Mouse (Mus musculus): ENCODE data around the gene Strada. TPM values are rescaled to one million over a fixed set of nuclear protein-coding genes. Genes with fewer than 3 reads are reported as not detected.
"Not testable (repeated sequence)": the region's sequence is repeated elsewhere in the genome, so short reads cannot be mapped to it uniquely, and the experiment has no call there.

Strada gene
- polyA plus RNA-seq, 1 experiment = 58.2 TPM

DNA sequence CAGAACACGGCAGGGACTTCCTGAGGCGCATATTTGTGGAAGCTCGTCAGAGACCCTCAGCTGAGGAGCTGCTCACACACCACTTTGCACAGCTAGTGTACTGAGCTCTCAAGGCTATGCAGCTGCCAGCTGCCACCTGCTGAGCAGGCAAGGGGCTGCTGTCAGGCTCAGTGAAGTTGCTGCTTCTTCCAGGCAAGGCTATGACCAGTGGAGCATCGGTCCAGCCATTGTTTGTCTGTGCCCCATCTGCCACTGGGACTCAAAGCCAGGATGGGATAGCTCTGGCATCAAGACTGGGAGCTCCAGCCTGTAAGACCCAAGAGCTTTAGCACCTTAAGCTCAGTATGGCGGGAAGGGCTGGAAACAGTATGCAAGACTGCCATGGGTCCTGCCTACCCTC, 47.9 kb downstream of the Strada start:
- H3K4me1 ChIP-seq (ENCODE audit: control insufficient read depth, insufficient read depth, low read length) = peaks cover 25% of the 10 kb centered on the region
- no peak overlapping the region for H3K27ac ChIP-seq (ENCODE audit: insufficient read depth, low read length)
- WGBS = 21% methylated on average over 5 of the region's 5 CpGs
- H3K4me3 ChIP-seq (replicated peaks; ENCODE audit: insufficient read depth, low read depth, low read length) = no peak overlapping the region
- no peak for TF ChIP-seq CTCF (IDR thresholded peaks at IDR 0.05; ENCODE audit: borderline replicate concordance, insufficient read depth, low read depth, low read length)
- TF ChIP-seq POLR2A (IDR thresholded peaks at IDR 0.05; ENCODE audit: borderline replicate concordance, insufficient read depth, low read length) = no peak
- DNase-seq = no peak
- no peaks in the 10 kb centered on the region for H3K27me3 ChIP-seq (ENCODE audit: control insufficient read depth, insufficient read depth, low read length)

DNA sequence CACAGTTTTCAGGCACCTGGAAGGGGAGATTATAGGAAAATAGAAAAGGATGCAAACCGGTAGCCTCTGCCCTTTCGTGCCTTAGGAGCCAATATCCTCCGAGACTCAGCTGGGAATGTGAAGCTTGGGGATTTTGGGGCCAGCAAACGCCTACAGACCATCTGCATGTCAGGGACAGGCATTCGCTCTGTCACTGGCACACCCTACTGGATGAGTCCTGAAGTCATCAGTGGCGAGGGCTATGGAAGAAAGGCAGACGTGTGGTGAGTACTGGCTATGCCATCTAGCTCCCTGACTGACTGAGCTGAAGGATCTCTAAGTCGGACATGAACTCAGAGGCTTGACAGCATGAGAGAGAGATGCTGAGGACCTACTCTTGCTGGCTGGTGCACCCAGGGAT, 49.8 kb downstream of the Strada start:
- Histone ChIP-seq H3K27ac (ENCODE audit: insufficient read depth, low read length) (peak overlapping the region; percentile 66), H3K27me3 (ENCODE audit: control insufficient read depth, insufficient read depth, low read length) (no peaks in the 10 kb centered on the region), H3K4me3 (replicated peaks; ENCODE audit: insufficient read depth, low read depth, low read length) (no peak overlapping the region), H3K4me1 (ENCODE audit: control insufficient read depth, insufficient read depth, low read length) (peaks cover 14% of the 10 kb centered on the region)
- TF ChIP-seq POLR2A (IDR thresholded peaks at IDR 0.05; ENCODE audit: borderline replicate concordance, insufficient read depth, low read length) (no peak), CTCF (IDR thresholded peaks at IDR 0.05; ENCODE audit: borderline replicate concordance, insufficient read depth, low read depth, low read length) (peak; percentile 51; the same call in 1 of the 2 replicates)
- DNase-seq = peak in 1 of 2 experiments; percentile 68
- WGBS = 13% methylated on average over 8 of the region's 8 CpGs

DNA sequence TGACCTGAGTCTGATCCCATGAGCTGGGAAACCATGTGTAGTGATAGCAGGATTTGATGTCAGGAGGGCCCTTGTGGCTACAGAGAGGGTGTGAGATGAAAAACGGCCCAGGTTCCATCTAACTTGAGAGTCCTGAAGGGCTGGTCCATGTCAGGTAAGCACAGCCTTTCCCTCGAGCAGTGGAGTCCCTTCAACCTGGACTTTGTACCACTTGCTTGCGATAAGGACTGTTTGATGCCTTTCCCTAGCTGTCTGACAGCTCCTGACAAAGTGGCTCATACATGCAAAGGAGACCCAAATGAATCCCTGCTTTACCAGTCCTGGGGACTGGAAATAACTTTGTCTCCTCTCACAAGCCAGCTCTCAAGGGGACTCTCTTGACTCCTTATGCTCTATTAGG, 50.7 kb downstream of the Strada start:
- H3K4me3 ChIP-seq (replicated peaks; ENCODE audit: insufficient read depth, low read depth, low read length) = no peak overlapping the region
- TF ChIP-seq POLR2A (IDR thresholded peaks at IDR 0.05; ENCODE audit: borderline replicate concordance, insufficient read depth, low read length) = no peak
- TF ChIP-seq CTCF (IDR thresholded peaks at IDR 0.05; ENCODE audit: borderline replicate concordance, insufficient read depth, low read depth, low read length) = no peak
- H3K27ac ChIP-seq (ENCODE audit: insufficient read depth, low read length) = peak overlapping the region; percentile 34
- no peaks in the 10 kb centered on the region for H3K27me3 ChIP-seq (ENCODE audit: control insufficient read depth, insufficient read depth, low read length)
- DNase-seq = no peak
- H3K4me1 ChIP-seq (ENCODE audit: control insufficient read depth, insufficient read depth, low read length) = peaks cover 13% of the 10 kb centered on the region
- WGBS = 95% methylated on average over 3 of the region's 3 CpGs

DNA sequence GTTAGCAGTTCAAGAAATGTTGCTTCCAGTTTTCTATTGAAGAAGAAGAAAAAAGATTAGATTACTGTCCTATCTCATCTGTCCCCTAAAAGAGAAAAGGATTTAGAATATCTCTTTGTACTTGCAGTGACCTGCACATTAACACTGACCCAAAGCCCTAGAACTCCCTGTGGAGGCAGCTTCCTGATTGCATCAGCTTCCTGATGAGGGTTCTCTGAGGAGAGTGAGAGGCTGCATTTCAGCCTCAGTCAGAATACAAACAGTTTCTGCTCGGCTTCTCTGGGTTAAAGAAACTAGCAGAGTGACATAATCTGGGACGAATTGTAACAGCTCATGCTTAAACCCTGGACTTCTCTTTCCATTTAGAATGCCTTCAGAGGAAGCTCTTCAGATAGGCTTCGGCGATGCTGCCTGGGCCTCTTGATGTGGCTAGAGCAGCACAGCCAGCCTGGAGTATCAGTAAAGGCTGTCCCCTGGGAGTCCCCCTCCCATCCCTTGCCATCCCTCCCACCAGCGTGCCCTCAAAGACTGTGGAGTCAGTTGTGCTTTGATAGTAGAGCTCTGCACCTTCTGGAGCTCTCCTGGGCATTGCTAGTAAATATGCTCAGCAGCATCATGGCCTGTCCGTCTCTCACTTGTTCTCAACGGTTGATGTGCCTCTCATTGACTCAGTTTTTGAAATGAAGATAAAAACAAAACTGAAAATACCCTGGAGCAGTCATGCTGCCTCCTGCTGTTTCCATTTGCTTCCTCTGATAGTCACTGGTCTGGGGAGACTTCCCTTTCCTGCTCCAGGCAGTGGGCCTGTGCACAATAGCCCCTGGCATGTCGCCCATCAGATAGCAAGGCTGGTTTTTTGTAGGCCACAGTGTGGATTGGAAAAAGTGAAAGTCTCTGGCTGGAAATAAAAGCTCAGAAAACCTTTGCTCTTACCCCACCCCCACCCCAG, 67.1 kb downstream of the Strada start:
- Histone ChIP-seq H3K4me3 (replicated peaks; ENCODE audit: insufficient read depth, low read depth, low read length) (no peak overlapping the region), H3K4me1 (ENCODE audit: control insufficient read depth, insufficient read depth, low read length) (peaks cover 8% of the 10 kb centered on the region; the same call in 1 of the 2 replicates), H3K27me3 (ENCODE audit: control insufficient read depth, insufficient read depth, low read length) (no peaks in the 10 kb centered on the region), H3K27ac (ENCODE audit: insufficient read depth, low read length) (peak overlapping the region; percentile 58)
- WGBS = 17% methylated on average over 8 of the region's 8 CpGs
- TF ChIP-seq POLR2A (IDR thresholded peaks at IDR 0.05; ENCODE audit: borderline replicate concordance, insufficient read depth, low read length) (no peak), CTCF (IDR thresholded peaks at IDR 0.05; ENCODE audit: borderline replicate concordance, insufficient read depth, low read depth, low read length) (no peak)
- peak; percentile 59 to 69 for DNase-seq

DNA sequence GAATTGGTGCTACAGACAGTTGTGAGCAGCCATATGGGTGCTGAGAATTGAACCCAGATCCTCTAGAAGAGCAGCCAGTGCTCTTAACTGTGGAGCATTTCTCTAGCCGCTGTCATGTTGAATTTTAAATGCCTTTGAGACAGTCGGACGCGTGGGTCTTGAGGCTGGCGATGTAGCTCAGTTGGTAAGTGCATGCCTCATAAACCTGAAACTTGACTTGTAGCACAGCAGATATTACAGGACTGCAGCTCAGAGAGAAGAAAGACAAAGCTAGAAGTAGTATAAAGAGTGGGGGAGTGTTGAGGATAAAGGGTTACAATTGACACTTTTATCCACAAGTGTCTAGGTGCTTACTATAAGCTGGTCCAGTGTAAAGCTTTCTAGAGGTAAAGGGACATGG, 69.5 kb downstream of the Strada start:
- H3K4me3 ChIP-seq (replicated peaks; ENCODE audit: insufficient read depth, low read depth, low read length) = no peak overlapping the region
- no peaks in the 10 kb centered on the region for H3K27me3 ChIP-seq (ENCODE audit: control insufficient read depth, insufficient read depth, low read length)
- no peak overlapping the region for H3K27ac ChIP-seq (ENCODE audit: insufficient read depth, low read length)
- TF ChIP-seq CTCF (IDR thresholded peaks at IDR 0.05; ENCODE audit: borderline replicate concordance, insufficient read depth, low read depth, low read length) = no peak
- no peak for TF ChIP-seq POLR2A (IDR thresholded peaks at IDR 0.05; ENCODE audit: borderline replicate concordance, insufficient read depth, low read length)
- H3K4me1 ChIP-seq (ENCODE audit: control insufficient read depth, insufficient read depth, low read length) = peaks cover 8% of the 10 kb centered on the region; the same call in 1 of the 2 replicates
- WGBS = 87% methylated on average over 5 of the region's 5 CpGs
- DNase-seq = no peak

DNA sequence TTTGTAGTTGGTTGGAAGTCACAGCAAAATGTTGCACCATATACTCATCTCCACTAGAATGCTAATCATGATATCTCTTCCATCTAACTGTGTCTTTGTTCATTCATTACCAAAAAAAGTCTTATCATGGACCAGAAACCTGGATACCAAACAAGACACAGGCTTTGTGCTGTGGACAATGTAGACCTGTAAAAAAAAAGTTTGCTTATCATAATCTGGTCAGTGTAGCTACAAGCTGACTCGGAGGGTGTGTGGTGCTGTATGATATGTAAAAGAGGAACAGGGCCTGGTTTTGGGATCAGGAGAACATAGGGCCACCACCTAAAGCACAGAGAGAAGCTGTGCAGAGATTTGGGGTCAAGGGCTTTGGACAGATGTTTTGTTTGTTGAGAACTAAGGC, 72.5 kb downstream of the Strada start:
- Histone ChIP-seq H3K4me3 (replicated peaks; ENCODE audit: insufficient read depth, low read depth, low read length) (no peak overlapping the region), H3K27ac (ENCODE audit: insufficient read depth, low read length) (no peak overlapping the region), H3K27me3 (ENCODE audit: control insufficient read depth, insufficient read depth, low read length) (no peaks in the 10 kb centered on the region), H3K4me1 (ENCODE audit: control insufficient read depth, insufficient read depth, low read length) (peaks cover 4% of the 10 kb centered on the region; the same call in 1 of the 2 replicates)
- WGBS = 93% methylated on average over 1 of the region's 1 CpGs
- TF ChIP-seq CTCF (IDR thresholded peaks at IDR 0.05; ENCODE audit: borderline replicate concordance, insufficient read depth, low read depth, low read length) (no peak), POLR2A (IDR thresholded peaks at IDR 0.05; ENCODE audit: borderline replicate concordance, insufficient read depth, low read length) (no peak)
- no peak for DNase-seq

DNA sequence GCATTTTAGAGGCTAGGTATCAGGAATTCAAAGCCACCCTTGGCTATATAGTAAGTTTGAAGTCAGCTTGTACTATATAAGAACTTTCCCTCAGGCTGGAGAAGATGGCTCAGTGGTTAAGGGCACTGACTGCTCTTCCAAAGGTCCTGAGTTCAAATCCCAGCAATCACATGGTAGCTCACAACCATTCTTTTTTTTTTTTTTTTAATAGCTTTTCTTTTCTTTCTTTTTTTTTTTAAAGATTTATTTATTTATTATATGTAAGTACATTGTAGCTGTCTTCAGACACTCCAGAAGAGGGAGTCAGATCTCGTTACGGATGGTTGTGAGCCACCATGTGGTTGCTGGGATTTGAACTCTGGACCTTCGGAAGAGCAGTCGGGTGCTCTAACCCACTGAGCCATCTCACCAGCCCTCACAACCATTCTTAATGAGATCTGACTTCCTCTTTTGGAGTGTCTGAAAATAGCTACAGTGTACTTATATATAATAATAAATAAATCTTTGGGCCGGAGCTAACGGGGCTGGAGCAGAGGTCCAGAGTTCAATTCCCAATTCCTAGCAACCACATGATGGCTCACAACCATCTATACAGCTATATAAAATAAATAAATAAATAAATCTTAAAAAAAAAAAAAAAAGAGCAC, 75.1 kb downstream of the Strada start:
- not testable (repeated sequence) for H3K4me3 ChIP-seq (replicated peaks; ENCODE audit: insufficient read depth, low read depth, low read length); H3K4me1 ChIP-seq (ENCODE audit: control insufficient read depth, insufficient read depth, low read length); H3K27ac ChIP-seq (ENCODE audit: insufficient read depth, low read length); H3K27me3 ChIP-seq (ENCODE audit: control insufficient read depth, insufficient read depth, low read length); DNase-seq
- 96% methylated on average over 6 of the region's 6 CpGs for WGBS

DNA sequence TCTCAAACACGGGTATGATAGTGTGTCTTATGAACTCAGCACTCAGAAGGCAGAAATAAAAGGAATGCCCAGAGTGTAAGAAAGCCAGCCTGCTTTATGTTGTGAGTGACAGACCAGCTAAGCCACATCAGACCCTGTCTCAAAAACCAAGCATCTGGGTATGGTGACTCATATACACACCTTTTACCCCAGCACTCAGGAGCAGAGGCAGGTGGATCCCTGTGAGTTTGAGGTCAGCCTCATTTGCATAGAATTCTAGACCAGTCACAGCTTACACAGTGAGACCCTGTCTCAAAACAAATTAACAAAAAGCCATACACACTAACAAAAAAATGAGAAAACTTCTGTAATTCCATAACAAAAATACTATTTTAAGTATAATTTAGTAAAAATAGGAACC, 76.1 kb downstream of the Strada start:
- WGBS = 76% methylated on average over 1 of the region's 1 CpGs
- no peak for DNase-seq
- TF ChIP-seq POLR2A (IDR thresholded peaks at IDR 0.05; ENCODE audit: borderline replicate concordance, insufficient read depth, low read length) (no peak), CTCF (IDR thresholded peaks at IDR 0.05; ENCODE audit: borderline replicate concordance, insufficient read depth, low read depth, low read length) (no peak)
- no peak overlapping the region for H3K4me3 ChIP-seq (replicated peaks; ENCODE audit: insufficient read depth, low read depth, low read length)
- no peaks in the 10 kb centered on the region for H3K27me3 ChIP-seq (ENCODE audit: control insufficient read depth, insufficient read depth, low read length)
- peaks cover 6% of the 10 kb centered on the region; the same call in 1 of the 2 replicates for H3K4me1 ChIP-seq (ENCODE audit: control insufficient read depth, insufficient read depth, low read length)
- no peak overlapping the region for H3K27ac ChIP-seq (ENCODE audit: insufficient read depth, low read length)

Measured in cerebellum, adult 2 months (tissue).